Mouse (Mus musculus) cerebellum, adult 8-10 months (tissue): ENCODE data around the gene Ptov1.

Experiments used
- DNase-seq: peaks from one replicate; pipeline ENCODE4 v3.0.0; 2022

The Ptov1 gene

DNA sequence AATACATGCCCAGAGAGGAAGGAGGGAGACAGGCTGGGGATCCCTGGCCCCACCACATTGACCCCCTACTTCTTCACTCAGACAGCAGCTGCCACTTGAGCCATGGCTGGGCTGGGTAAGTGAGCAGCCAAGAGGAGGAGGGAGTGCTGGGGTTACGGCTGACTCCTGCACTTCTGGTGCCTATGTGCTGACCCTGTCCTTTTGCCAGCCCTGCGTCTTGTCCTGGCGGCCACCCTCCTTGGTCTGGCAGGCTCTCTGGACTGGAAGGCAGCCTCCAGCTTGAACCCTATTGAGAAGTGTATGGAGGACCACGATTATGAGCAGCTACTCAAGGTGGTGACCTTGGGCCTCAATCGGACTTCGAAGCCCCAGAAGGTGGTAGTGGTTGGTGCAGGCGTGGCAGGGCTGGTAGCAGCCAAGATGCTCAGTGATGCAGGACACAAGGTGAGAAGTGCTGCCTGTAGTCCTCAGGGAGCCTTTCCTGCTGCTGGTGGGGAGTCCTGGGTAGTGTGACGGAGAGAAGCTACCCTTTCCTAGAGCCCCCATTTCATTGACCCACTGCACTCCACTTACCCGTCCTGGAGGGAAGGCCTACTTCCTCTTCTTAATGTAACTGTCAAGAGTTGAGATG, 33.0 kb downstream of the Ptov1 start:
- DNase-seq, result no peak

DNA sequence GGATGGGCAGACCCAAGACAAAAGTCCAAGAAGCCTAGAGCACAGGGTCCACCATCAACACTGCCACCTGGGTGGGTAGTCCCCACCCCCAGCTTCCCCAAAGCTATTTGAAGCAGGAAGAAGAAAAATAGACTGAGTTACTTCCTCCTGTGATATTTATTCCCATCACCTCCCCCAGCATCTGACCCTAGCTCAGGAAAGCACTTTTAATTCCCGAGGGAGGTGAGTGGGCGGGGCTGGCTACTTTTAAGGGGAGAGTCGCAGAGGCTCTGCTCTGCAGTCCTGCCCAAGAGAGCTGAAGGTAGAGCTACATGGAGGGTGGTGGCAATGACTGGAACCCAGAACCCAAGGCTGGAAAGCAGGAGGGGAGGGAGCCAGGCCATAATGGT, 33.6 kb downstream of the Ptov1 start:
- DNase-seq, result no peak

DNA sequence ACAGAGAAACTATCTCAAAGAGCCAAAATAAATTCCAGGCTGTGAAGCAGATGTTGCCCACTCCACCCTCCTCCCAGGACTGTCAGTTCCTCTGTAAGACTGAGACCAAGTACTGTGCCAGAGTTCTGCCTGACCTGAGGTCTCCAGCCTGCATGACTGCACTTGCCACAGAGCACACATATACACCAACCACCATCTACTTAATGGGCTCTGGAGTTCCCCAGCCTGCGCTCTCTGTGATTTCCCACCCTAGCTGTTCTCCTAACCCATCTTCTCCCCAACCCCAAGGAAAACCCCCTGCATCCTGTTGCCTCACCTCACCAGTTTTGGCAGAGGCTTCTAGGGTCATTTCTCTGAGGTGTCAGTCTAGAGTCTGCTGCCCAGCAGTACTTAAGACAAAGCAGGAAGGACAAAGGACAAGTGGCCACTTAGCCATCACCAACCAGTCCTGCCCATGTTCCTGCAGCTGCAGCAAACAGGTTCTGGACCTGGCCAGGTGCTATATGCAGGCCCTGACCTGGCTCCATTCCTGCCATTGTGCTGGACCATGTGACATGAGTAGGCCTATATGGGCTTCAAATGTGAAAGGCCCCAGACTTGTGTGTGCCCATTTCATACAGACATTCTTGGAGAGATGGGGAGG, 34.1 kb downstream of the Ptov1 start:
- DNase-seq, result no peak

DNA sequence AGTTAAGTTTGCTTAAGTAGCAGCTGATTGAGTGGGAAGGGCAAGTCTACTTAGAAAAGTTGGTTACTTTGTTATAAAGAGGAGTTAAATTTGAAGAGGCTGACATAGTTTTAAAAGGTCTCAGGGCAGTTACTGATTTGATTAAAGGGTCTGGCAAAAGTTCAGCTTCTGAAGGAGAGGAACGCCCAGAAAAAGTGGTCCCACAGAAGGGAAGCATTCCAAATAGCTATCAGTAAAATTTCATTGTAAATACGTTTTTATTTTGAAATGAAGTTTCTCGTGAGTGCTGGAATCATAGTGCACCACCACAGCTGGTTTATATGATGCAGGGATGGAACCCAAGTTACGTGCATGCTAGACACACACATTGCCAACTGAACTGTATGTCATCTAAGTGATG, 36.8 kb downstream of the Ptov1 start:
- DNase-seq, result no peak

DNA sequence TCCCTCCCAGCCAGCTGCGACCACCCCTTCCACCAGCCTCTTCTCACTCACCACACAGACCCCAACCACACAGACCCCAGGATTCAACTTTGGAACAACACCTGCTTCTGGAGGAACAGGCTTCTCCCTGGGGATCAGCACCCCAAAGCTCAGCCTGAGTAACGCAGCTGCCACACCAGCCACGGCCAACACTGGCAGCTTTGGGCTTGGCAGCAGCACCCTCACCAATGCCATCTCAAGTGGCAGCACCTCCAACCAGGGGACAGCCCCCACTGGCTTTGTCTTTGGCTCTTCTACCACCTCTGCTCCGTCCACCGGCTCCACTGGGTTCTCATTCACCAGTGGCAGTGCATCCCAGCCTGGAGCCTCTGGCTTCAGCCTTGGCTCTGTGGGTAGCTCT, 40.9 kb downstream of the Ptov1 start:
- DNase-seq, result no peak

DNA sequence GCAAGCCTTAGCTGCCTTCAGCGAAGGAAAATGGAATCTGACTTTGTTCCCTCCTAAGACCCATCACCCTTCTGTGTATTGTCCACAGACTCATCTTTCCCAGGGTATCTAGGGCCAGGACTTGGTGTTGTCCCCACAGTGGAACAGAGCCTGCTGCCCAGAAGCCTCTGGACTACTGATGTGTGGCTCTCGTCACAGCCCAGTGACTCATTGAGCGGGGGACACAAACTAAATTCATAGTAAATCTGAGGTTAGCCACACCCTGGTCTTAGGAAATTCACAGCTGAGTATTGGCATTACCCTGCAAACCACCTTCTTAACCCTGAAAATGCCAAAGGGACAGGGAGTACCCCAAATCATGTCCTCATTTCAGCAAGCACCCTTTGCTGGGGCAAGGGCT, 42.8 kb downstream of the Ptov1 start:
- no peak for DNase-seq

DNA sequence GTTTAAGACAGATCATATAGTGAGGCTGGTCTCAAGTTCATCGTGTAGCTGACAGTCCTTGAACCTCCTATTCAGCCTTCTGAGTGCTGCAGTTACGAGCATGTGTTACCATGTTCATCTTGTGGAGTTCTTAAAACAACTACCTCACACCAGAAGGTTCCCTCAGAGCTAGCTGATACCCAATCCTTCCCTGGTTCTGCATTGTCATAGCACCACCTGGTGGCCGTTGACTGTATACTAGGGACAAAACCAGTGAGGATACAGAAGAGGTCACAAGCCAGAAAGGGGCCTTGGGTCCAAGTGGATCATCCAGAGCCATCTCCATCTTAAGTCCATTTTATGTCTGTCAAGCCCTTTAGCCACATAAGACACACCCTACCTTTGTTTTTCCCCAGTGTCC, 44.7 kb downstream of the Ptov1 start:
- peak; percentile 82 for DNase-seq

DNA sequence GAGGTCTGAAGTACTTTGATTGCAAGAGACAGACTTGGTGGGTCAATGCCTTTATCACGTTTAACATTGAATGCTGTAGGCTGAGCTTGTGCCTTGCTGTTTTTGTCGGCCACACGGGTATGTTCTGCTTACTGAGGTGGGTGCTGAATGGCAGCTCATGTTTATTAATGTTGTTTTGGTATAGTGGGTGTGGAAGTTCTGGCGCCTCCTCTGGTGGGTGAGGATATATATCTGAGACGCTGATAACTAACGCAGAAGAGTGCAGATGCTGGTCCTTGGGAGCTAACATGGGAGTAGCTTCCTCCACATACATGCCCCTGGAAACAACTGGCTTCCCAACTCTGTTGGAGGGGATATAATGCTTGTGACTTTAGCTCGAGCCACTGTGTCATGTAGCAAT, 46.2 kb downstream of the Ptov1 start:
- DNase-seq, result peak; percentile 5

DNA sequence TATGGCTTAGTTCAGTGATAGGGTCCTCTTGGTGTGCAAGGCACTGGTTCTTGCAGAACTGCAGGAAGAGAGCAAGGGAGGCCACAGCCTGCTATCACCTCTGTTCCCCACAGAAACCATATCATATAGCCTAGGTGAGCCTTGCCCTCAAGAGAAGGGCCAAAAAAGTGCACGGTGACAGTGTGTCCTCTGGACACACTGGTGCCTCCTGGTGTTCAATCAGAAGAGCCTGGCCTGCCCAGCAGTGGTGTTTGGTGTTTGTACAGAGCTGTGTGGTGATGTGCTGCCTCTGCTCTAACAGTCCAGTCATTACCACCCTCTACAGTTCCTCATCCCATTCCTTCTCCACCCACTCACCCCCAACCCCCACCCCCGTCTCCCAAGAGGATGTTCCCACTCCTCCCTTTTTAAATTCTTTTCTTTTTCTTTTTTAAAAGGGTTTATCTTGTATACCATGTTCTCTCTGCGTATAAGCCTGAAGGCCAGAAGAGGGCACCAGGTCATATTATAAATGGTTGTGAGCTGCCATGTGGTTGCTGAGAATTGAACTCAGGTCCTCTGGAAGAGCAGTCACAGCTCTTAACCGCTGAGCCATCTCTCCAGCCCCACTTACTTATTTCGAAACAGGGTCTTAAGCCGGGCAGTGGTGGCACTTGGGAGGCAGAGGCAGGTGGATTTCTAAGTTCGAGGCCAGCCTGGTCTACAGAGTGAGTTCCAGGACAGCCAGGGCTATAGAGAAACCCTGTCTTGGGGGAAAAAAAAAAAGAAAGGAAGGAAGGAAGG, 47.7 kb downstream of the Ptov1 start:
- peak; percentile 2 for DNase-seq

DNA sequence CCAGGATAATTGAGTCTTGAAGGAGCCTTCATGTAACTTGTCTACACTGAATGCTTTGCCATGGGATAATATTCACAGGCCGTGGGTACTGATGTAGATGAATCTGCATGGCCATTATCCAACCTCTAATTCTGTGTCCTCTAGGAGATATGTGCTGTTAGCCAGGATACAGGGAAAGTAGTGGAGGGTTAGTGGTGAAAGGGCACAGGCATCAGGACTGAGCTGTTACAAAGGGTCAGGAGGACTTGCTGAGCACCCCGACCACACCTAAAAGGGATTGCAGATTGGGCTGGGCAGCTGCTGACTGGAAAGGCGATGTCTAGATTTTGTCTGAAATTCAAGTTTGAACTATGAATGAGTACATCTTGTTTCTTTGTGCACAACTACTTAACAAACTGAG, 49.1 kb downstream of the Ptov1 start:
- DNase-seq, result no peak

DNA sequence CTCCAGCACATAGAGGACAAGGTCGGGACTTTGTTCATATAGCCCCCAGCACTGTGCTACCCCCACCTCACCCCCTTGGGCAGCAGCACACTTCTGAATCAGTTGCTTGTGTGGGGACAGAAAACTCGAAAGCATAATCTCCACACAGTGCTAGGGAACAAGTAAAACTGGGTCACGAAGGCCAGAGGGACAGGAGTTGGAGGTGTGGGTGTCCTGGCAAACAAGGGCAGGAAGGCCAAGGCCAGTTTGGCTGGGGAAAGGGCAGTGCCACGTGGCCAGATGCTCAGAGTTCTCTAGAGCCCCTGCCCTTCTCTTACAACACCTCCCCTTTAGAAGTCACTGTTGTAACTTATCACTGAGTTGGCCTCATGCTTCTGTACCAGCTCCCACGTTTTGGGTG, 49.7 kb downstream of the Ptov1 start:
- peak; percentile 17 for DNase-seq

DNA sequence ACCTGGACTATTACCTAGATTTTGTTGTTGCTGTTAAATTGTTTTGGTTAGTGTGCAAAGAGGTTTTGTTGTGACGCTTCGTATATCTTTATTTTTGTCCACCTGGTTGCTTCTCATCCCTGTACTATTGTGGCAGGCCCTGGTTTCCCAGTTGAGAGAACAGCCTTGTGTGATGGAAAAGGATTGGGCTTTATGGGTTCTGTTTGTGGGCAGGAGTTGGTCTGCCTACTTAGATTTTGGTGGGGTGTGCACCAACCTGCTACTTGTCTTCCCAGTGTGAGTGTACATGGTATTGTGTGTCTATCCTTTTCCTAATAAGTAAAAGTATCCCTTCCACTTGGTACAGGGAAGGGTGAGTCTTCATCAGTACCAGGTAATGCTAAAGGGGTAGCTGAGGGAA, 50.2 kb downstream of the Ptov1 start:
- DNase-seq, result no peak

DNA sequence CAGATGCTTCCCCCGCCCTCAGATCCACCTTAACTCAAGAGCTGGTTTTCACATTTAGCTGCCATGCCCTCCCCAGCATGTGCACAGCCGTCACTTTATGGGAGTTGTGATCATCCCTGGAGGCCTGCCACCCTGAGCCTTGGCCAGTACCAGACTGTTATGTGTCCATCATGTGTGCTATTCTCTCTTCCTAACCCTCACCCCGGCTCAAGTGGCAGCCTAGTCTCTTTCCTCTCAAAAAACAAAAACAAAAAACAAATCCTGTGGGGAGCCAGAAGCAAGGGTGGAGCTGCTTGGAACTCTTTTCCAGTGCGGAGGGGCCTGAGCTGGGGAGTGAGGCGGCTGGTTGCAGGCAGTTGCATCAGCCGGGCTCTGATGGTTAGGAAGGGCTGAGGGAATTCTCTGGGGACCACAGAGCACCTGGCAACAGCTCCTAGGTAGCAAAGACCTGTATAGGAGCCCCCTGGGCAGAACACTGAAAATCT, 50.8 kb downstream of the Ptov1 start:
- peak; percentile 28 for DNase-seq

DNA sequence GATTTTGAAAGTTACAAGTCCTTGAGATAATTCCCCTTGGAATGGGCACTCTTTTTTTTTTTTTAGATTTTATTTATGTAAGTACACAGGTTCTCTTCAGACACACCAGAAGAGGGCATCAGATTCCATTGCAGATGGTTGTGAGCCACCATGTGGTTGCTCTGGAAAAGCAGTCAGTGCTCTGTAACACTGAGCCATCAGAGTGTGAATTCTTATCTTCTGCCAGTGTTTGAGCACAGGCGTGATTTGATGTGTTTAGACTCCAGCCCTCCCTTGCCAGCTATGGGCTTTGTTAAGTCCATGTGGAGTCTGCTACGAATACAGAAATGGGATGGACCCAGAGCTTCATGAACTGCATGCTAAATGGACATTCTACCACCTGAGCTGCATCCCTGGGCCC, 51.4 kb downstream of the Ptov1 start:
- peak; percentile 13 for DNase-seq

DNA sequence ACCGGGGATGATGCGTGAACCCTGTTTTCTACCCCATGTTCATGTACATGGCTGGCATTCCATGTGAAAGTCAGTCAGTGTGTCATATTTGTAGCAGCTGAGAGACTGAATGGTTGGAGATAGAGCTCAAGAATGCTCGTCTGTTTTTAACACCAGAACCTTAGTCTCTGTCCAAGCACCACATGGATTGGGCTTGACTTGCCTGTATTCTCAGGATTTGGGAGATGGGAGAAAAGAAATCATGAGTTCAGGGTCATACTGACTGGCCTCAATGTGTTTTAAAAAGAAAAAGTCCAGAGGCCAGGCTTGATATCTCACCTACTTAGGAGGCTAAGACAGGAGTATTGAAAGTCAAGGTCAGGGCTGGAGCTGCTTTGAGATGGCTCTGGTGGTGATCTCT, 52.1 kb downstream of the Ptov1 start:
- DNase-seq, result no peak

DNA sequence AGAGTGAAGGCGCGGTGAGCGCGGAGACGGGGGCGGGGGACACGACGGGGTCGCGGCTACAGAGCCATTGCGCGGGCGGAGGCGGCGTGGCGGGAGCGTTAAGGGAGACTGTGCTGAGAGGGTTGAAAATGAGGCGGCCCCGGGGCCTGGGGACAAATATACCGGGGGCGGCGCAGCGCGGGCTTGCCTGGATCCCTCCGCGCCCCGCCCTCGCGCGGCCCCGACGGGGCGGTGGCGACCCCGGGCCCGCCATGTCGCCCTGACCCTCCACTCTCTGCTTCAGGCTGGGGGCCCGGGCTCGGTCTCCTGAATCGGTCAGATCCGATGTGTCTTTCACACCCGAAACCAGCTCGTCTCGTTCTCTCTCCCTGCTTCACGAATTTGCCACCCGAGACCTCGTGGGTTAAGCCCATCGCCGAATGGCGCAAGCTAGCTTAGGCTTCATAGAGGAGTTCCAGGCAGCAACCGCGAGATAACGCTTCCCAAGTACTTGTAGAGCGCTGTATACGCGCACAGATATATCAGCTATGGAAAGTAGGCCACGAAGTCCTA, 53.0 kb downstream of the Ptov1 start, which contains the start of gene Atf5:
Gene Atf5, minus strand, starts transcription at position 189 of the 552 bp plus-strand sequence.
- DNase-seq, result no peak

DNA sequence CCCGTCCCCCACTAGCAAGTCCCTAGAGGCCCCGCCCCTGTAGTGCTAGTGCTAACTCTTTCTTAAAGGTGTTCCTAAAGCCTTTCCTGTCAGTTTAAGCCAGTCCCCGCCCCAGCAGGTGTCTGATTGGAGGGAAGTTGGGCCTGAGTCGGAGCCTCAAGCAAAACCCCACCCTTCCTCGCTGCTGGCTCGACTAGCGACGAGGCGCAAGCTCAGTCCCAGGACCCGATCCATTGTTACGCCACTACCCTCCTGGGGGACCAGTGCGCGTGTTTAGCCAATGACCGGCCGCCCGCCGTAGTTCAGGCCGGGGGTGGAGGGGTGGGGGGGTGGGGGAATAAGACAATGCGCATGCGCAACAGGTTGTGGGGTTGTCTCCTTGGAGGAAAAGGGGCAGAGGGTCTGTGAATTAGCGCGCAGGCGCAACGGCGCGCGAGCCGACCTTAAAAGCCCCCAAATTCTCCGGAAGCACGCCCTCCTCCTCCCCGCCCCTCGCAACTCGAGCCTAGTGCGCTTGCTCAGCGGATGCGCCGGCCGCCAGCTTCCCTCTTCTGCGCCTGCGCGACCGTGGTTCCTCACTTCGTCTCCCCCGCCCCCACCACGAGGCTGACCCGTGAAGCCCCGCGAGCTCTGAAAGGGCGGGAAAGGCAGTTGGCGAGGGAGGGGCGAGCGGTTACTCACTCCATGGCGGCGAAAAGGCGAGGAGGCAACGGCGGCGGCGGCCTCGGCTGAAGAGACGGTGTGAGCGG, 53.7 kb downstream of the Ptov1 start, which contains the start of the genes Nup62 and Il4i1:
Gene Nup62, plus strand, starts transcription at position 368 of the 749 bp plus-strand sequence.
Gene Il4i1, plus strand, starts transcription at position 667 of the 749 bp plus-strand sequence.
- DNase-seq, result peak; percentile 98

DNA sequence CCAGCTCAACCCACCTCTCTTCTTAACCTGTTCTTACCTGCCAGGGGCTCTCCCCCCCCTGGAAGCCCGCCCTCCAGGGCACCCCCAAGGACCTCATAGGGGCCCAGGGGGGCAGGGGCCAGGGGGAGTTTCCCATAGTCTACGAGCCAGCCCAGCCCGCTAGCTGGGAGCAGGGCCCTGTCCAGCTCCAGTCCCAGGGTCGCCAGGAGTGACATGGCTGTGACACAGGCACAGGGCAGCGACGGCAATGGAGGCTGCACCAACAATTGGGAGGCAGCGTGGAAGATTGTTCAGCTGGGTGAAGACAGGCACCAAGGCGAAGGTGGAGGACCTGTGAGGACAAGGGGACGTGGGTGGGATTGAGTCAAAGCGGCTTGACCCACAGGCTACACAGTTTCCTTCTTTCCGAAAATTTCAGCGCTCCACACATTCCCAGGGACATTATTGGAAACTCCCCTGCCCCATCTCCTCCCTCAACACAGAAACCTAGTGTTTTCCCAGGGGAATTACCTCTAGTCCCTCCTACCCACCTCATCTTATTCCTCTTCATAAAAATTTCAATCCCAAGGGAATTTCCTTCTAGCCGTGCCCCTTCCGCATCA, 54.5 kb downstream of the Ptov1 start:
- DNase-seq, result peak; percentile 45

DNA sequence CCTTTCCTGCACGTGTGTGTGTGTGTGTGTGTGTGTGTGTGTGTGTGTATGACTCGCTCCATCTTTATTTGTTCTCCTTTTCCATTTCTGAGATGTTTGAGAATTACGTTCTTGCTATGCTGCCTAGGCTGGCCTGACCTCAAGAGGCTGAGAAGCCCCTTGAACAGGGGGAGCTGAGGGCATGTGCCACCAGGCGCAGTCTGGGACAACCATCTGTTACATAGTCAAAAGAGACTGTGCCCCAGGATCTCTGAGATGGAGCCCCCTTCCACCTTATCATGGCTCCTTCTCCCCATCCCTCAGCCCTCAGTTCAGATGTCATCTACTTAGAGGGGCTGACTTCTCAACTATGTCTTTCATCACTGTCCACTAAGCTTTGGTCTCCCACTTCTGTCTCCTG, 55.2 kb downstream of the Ptov1 start:
- DNase-seq, result no peak

DNA sequence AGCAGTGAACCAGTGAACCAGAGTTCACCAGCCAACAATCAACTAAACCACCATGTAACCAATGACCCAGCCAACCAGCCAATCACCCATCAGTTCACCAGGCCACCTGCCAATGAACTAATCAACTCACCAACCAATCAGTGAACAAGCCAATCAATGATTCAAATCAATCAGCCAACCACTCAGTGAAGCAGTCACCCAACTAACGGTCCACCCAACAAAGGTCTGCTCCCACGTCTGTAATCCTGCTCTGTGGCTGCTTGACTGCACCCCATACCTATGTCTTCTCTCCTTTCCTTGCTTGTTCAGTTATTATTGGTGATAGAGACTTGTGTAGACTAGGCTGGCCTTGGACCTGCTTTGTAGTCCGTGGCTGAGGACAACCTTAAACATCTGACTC, 55.6 kb downstream of the Ptov1 start:
- no peak for DNase-seq
